Mouse (Mus musculus): ENCODE results near the gene Kif1b.

- TF ChIP-seq CTCF (IDR thresholded peaks at IDR 0.05; ENCODE audit: borderline replicate concordance, extremely low read depth, insufficient read depth, insufficient read length) (no peak), POLR2A (IDR thresholded peaks at IDR 0.05; ENCODE audit: borderline replicate concordance, extremely low read depth, insufficient read depth, insufficient read length, poor library complexity, severe bottlenecking) (no peak)
Observed at GRCm38 (mm10) chr4:149159203-149159602, 148.3 kb downstream of the Kif1b start.

All from brain, embryonic 14.5 days (tissue).